ENCODE assay signal across 8 mouse cellular contexts in genomic region chr1:61101679-61102078, GRCm38 (mm10).
A peak's percentile ranks its signal among the peaks of the same experiment; 100 is the strongest.
DNase-seq lines count a peak whose midpoint lies in the region; ATAC-seq and TF ChIP-seq lines count a peak whose summit lies in the region.

No protein-coding gene starts in this region.

- intact Hi-C loops in heart, postnatal 10 days (cut with DNase I) = no loop called here

- no peak overlapping the region for H3K27ac ChIP-seq in heart, embryonic 11.5 days (ENCODE audit: low read depth, low read length)
- no peak overlapping the region for H3K27ac ChIP-seq in lung, postnatal 0 days (ENCODE audit: low read length)

- TF ChIP-seq POLR2A in brain, embryonic 14.5 days (IDR thresholded peaks at IDR 0.05; ENCODE audit: borderline replicate concordance, extremely low read depth, insufficient read depth, insufficient read length, poor library complexity, severe bottlenecking) = no peak

- no peak overlapping the region for H3K4me3 ChIP-seq in heart, embryonic 11.5 days (ENCODE audit: low read depth, low read length)
- no peak overlapping the region for H3K4me3 ChIP-seq in lung, postnatal 0 days (ENCODE audit: low read depth, low read length)

- H3K27me3 ChIP-seq in heart, embryonic 11.5 days (ENCODE audit: control insufficient read depth, insufficient read depth, low read length) = no peaks in the 10 kb centered on the region
- no peaks in the 10 kb centered on the region for H3K27me3 ChIP-seq in lung, postnatal 0 days (replicated peaks; ENCODE audit: insufficient read depth, low read length)

- H3K4me2 ChIP-seq in heart, embryonic 11.5 days = no peak overlapping the region
- no peak overlapping the region for H3K4me2 ChIP-seq in lung, postnatal 0 days (replicated peaks; ENCODE audit: low read depth, low read length)

- H3K4me1 ChIP-seq in heart, embryonic 11.5 days (ENCODE audit: control insufficient read depth, insufficient read depth, low read length) = no peaks in the 10 kb centered on the region
- no peaks in the 10 kb centered on the region for H3K4me1 ChIP-seq in lung, postnatal 0 days (ENCODE audit: insufficient read depth, low read depth, low read length)

- 69% methylated on average over 4 of the region's 4 CpGs for WGBS in heart, embryonic 11.5 days (ENCODE audit: insufficient replicate concordance)
- 57% methylated on average over 4 of the region's 4 CpGs for WGBS in lung, postnatal 0 days

- ATAC-seq in heart, embryonic 11.5 days (replicated peaks; ENCODE audit: insufficient number of reproducible peaks, low FRiP score, low TSS enrichment) = no peak
- ATAC-seq in lung, postnatal 0 days = no peak
- no peak for ATAC-seq in megakaryocyte, adult 5-6 weeks (ENCODE audit: poor library complexity, severe bottlenecking)

- no peak for TF ChIP-seq EP300 in lung, postnatal 0 days (IDR thresholded peaks at IDR 0.05)

- H3K9me3 ChIP-seq in heart, embryonic 11.5 days (replicated peaks; ENCODE audit: control insufficient read depth, low read length) = no peaks in the 10 kb centered on the region
- no peaks in the 10 kb centered on the region for H3K9me3 ChIP-seq in lung, postnatal 0 days (ENCODE audit: low read length)

- peak; percentile 2 to 30 for DNase-seq in heart, postnatal 10 days
- peak; percentile 82 for DNase-seq in CD4-positive, CD25-positive, alpha-beta regulatory T cell, adult 2 months (ENCODE audit: low read depth, low spot score)
- no peak for DNase-seq in brain, embryonic 14.5 days (ENCODE audit: low read depth)
- peak; percentile 18 for DNase-seq in lung, postnatal 0 days (ENCODE audit: low spot score)
- no peak for DNase-seq in frontal cortex, postnatal 14 days (ENCODE audit: low spot score in 2 of 2)
- no peak for DNase-seq in heart, adult 9 months (ENCODE audit: low spot score in 2 of 2)

- H3K9ac ChIP-seq in heart, embryonic 11.5 days (ENCODE audit: low read depth, low read length) = no peak overlapping the region
- H3K9ac ChIP-seq in lung, postnatal 0 days (replicated peaks; ENCODE audit: low read depth) = no peak overlapping the region

- H3K36me3 ChIP-seq in heart, embryonic 11.5 days (ENCODE audit: control insufficient read depth, insufficient read depth, low read length) = no peaks in the 10 kb centered on the region
- no peaks in the 10 kb centered on the region for H3K36me3 ChIP-seq in lung, postnatal 0 days (ENCODE audit: insufficient read depth, low read length)

- peak; percentile 22; the same call in 1 of the 2 replicates for TF ChIP-seq CTCF in brain, embryonic 14.5 days (IDR thresholded peaks at IDR 0.05; ENCODE audit: borderline replicate concordance, extremely low read depth, insufficient read depth, insufficient read length)
- peak; percentile 56 for TF ChIP-seq CTCF in lung, postnatal 0 days (IDR thresholded peaks at IDR 0.05)

Comparison
In these comparisons a context has a peak if more than half of its experiments do, and no peak if none do; other contexts are left out.
1. DNase-seq: peak in heart, postnatal 10 days (2 of 2), CD4-positive, CD25-positive, alpha-beta regulatory T cell, adult 2 months (single experiment) and lung, postnatal 0 days (single experiment); none in brain, embryonic 14.5 days (single experiment), frontal cortex, postnatal 14 days (0 of 2) and heart, adult 9 months (0 of 2).